Mouse (Mus musculus): Measurements from ENCODE around the gene Gpr45. TPM values are rescaled to one million over a fixed set of nuclear protein-coding genes. Genes with fewer than 3 reads are reported as not detected.
"Not testable (repeated sequence)": the region's sequence is repeated elsewhere in the genome, so short reads cannot be mapped to it uniquely, and the experiment has no call there.

Gene Gpr45
- polyA plus RNA-seq, 1 experiment, result not detected

DNA sequence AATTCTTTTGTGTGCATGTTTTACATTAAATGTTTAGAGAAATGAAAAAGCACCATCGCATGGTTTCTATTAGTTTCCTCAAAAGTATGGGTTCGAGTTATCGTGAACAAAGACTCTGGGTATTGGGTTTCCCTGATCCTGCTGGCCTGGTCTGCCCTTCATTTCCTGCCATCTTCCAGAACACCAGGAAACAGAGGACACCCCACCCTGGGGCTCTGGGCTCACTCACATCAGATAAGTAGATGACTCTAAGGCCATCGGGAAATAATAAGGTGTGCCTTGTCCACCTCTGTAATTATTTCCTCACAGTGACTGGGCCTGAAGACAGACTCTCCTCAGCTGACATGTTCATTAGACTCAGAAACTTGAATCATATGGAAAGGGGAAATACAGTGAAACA is 57.8 kb downstream of the Gpr45 start:
- no peaks in the 10 kb centered on the region for H3K36me3 ChIP-seq (ENCODE audit: control insufficient read depth, insufficient read depth)
- no peak for TF ChIP-seq MYOD1 (IDR thresholded peaks at IDR 0.05; ENCODE audit: control insufficient read depth, insufficient read length, low read depth)
- no peak for TF ChIP-seq CTCF (IDR thresholded peaks at IDR 0.05; ENCODE audit: control insufficient read depth, insufficient read depth, insufficient read length)
- no peak for TF ChIP-seq MYOG (IDR thresholded peaks at IDR 0.05; ENCODE audit: control insufficient read depth, extremely low read depth, insufficient read length)
- no peak for TF ChIP-seq CEBPB (IDR thresholded peaks at IDR 0.05; ENCODE audit: low read depth)
- no peak for TF ChIP-seq USF1 (IDR thresholded peaks at IDR 0.05; ENCODE audit: low read depth)
- no peak for TF ChIP-seq MAX (IDR thresholded peaks at IDR 0.05)
- TF ChIP-seq FOSL1 (IDR thresholded peaks at IDR 0.05; ENCODE audit: insufficient read depth, low read length, poor library complexity, severe bottlenecking), result no peak
- peaks cover 17% of the 10 kb centered on the region for H3K27me3 ChIP-seq (ENCODE audit: control insufficient read depth, insufficient read depth, insufficient read length)
- H3ac ChIP-seq (ENCODE audit: control insufficient read depth, insufficient read length, low read depth), result no peak overlapping the region
- no peaks in the 10 kb centered on the region for H3K79me3 ChIP-seq (ENCODE audit: low read depth)
- no peak overlapping the region for H3K4me3 ChIP-seq (ENCODE audit: insufficient read depth, poor library complexity, severe bottlenecking)
- H3K79me2 ChIP-seq (ENCODE audit: control insufficient read depth, insufficient read depth), result no peaks in the 10 kb centered on the region

DNA sequence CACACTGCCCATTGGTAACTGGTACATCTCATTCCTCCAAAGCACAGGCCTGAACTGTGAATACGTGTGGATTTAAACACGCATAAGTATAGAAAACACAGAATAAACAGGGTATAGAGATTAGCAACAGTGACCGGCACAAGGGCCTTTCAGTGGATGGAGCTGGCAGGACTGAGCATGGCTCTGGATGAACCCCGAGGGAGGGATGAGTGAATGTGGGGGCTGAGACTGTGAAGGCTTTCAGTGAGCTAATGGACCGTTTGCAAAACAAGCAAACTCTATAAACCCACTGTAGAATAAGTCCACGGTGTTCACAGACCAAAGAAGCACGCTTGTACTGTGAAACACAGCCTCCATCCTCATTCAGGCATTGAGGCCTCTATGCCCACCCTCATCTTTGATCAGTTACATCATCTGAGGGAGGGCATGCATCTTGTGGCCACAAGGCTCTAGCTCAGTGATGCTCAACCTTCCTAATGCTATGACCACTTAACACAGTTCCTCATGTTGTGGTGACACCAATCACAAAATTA is 62.5 kb downstream of the Gpr45 start:
- H3K79me2 ChIP-seq (ENCODE audit: control insufficient read depth, insufficient read depth); H3K79me3 ChIP-seq (ENCODE audit: low read depth); H3ac ChIP-seq (ENCODE audit: control insufficient read depth, insufficient read length, low read depth); H3K36me3 ChIP-seq (ENCODE audit: control insufficient read depth, insufficient read depth); H3K4me3 ChIP-seq (ENCODE audit: insufficient read depth, poor library complexity, severe bottlenecking): not testable (repeated sequence)
- H3K27me3 ChIP-seq (ENCODE audit: control insufficient read depth, insufficient read depth, insufficient read length), result peaks cover 11% of the 10 kb centered on the region

- TF ChIP-seq CTCF (IDR thresholded peaks at IDR 0.05; ENCODE audit: control insufficient read depth, insufficient read depth, insufficient read length) (no peak), CEBPB (IDR thresholded peaks at IDR 0.05; ENCODE audit: low read depth) (no peak)
- Histone ChIP-seq H3K4me3 (ENCODE audit: insufficient read depth, poor library complexity, severe bottlenecking) (no peak overlapping the region), H3K27me3 (ENCODE audit: control insufficient read depth, insufficient read depth, insufficient read length) (peaks cover 50% of the 10 kb centered on the region), H3K79me3 (ENCODE audit: low read depth) (no peaks in the 10 kb centered on the region), H3K79me2 (ENCODE audit: control insufficient read depth, insufficient read depth) (no peaks in the 10 kb centered on the region), H3K36me3 (ENCODE audit: control insufficient read depth, insufficient read depth) (no peaks in the 10 kb centered on the region), H3ac (ENCODE audit: control insufficient read depth, insufficient read length, low read depth) (no peak overlapping the region)
Measured at GRCm38 (mm10) chr1:43036014-43036413, 83.3 kb downstream of the Gpr45 start.

- Histone ChIP-seq H3K27me3 (ENCODE audit: control insufficient read depth, insufficient read depth, insufficient read length) (peaks cover 22% of the 10 kb centered on the region), H3K79me3 (ENCODE audit: low read depth) (no peaks in the 10 kb centered on the region), H3ac (ENCODE audit: control insufficient read depth, insufficient read length, low read depth) (no peak overlapping the region), H3K79me2 (ENCODE audit: control insufficient read depth, insufficient read depth) (no peaks in the 10 kb centered on the region), H3K4me3 (ENCODE audit: insufficient read depth, poor library complexity, severe bottlenecking) (no peak overlapping the region), H3K36me3 (ENCODE audit: control insufficient read depth, insufficient read depth) (no peaks in the 10 kb centered on the region)
- no peak for TF ChIP-seq MAX (IDR thresholded peaks at IDR 0.05)
- TF ChIP-seq CEBPB (IDR thresholded peaks at IDR 0.05; ENCODE audit: low read depth), result no peak
Measured at GRCm38 (mm10) chr1:43042271-43042670, 89.6 kb downstream of the Gpr45 start.

DNA sequence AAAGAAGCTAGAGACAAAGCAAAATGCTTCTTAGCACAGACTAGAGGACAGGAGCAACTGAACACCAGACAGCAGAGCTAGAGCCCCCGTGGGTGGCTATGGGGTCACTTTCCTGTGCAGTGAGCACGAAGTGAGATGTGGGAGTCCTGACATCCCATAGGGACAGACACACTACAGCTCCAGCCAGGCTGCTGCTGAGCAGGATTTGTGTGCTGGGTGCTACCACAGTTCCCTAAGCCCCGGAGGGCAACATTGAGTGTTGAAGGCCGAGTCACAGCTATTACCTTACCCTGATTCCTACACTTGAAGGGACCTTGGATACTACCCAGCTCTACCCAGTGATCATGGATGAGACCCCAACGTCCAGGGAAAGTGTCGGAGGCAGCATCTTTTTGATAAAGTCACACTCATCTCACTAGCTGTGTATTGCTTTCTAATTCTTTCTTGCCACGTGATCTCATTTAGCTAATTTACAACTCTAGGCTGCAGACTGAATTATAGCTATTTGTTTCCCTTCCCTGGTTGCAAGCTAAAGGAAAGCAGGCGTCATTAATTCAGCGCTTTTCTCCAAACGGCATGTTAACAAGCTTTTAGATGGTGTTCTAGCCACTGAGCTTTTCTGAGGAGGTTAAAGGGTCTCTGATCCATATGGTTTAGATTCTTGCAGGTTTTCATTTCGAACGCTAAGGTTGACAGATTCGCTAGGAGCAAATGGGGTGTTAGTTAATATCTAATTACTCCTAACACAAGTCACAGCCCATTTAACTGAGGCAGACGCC is 92.7 kb downstream of the Gpr45 start:
- Histone ChIP-seq H3ac (ENCODE audit: control insufficient read depth, insufficient read length, low read depth) (no peak overlapping the region), H3K79me2 (ENCODE audit: control insufficient read depth, insufficient read depth) (no peaks in the 10 kb centered on the region), H3K36me3 (ENCODE audit: control insufficient read depth, insufficient read depth) (peaks cover 11% of the 10 kb centered on the region), H3K79me3 (ENCODE audit: low read depth) (no peaks in the 10 kb centered on the region), H3K27me3 (ENCODE audit: control insufficient read depth, insufficient read depth, insufficient read length) (peaks cover 19% of the 10 kb centered on the region), H3K4me3 (ENCODE audit: insufficient read depth, poor library complexity, severe bottlenecking) (no peak overlapping the region)
- no peak for TF ChIP-seq MAX (IDR thresholded peaks at IDR 0.05)

- peaks cover 11% of the 10 kb centered on the region for H3K27me3 ChIP-seq (ENCODE audit: control insufficient read depth, insufficient read depth, insufficient read length)
- no peaks in the 10 kb centered on the region for H3K79me3 ChIP-seq (ENCODE audit: low read depth)
- H3K79me2 ChIP-seq (ENCODE audit: control insufficient read depth, insufficient read depth), result no peaks in the 10 kb centered on the region
- no peak overlapping the region for H3K4me3 ChIP-seq (ENCODE audit: insufficient read depth, poor library complexity, severe bottlenecking)
- H3ac ChIP-seq (ENCODE audit: control insufficient read depth, insufficient read length, low read depth), result no peak overlapping the region
- peaks cover 12% of the 10 kb centered on the region for H3K36me3 ChIP-seq (ENCODE audit: control insufficient read depth, insufficient read depth)
- TF ChIP-seq MYOG (IDR thresholded peaks at IDR 0.05; ENCODE audit: control insufficient read depth, extremely low read depth, insufficient read length), result no peak
- TF ChIP-seq CTCF (IDR thresholded peaks at IDR 0.05; ENCODE audit: control insufficient read depth, insufficient read depth, insufficient read length), result no peak
- no peak for TF ChIP-seq MAX (IDR thresholded peaks at IDR 0.05)
- TF ChIP-seq FOSL1 (IDR thresholded peaks at IDR 0.05; ENCODE audit: insufficient read depth, low read length, poor library complexity, severe bottlenecking), result no peak
- no peak for TF ChIP-seq CEBPB (IDR thresholded peaks at IDR 0.05; ENCODE audit: low read depth)
- TF ChIP-seq MYOD1 (IDR thresholded peaks at IDR 0.05; ENCODE audit: control insufficient read depth, insufficient read length, low read depth), result no peak
- no peak for TF ChIP-seq USF1 (IDR thresholded peaks at IDR 0.05; ENCODE audit: low read depth)
Measured at GRCm38 (mm10) chr1:43046990-43047389, 94.3 kb downstream of the Gpr45 start.

Data from C2C12 (cell line).